Mouse (Mus musculus) layer of hippocampus, postnatal 25 days (tissue): Measurements from ENCODE around the gene Eid2. TPM values are rescaled to one million over a fixed set of nuclear protein-coding genes. Genes with fewer than 3 reads are reported as not detected.

Source experiments
- DNase-seq, 2 experiments: peaks; one replicate each; pipeline ENCODE4 v3.0.0; 2022; ENCODE audit warnings: mixed read lengths in 2 of 2, low spot score in 1 of 2; ENCODE audit errors: extremely low spot score in 1 of 2
- total RNA-seq, 2 experiments: library from RNA; stranded (reverse); gene quantifications; 2 replicates each; pipeline ENCODE4 v1.2.3; 2021

Eid2 gene
- total RNA-seq, 2 experiments from 2014 or later, result 53.5 to 62.9 TPM

- peak in 1 of 2 experiments; percentile 40 for DNase-seq
Measured at GRCm38 (mm10) chr7:28290638-28291590, 23.2 kb downstream of the Eid2 start, which contains the start of gene Selenov. Gene Selenov, minus strand, starts transcription at chr7:28291186.

- peak; percentile 60 to 61 for DNase-seq
Measured at GRCm38 (mm10) chr7:28294481-28294880, 26.8 kb downstream of the Eid2 start.

- DNase-seq, result peak in 1 of 2 experiments; percentile 48
Measured at GRCm38 (mm10) chr7:28298837-28299625, 31.4 kb downstream of the Eid2 start.

DNA sequence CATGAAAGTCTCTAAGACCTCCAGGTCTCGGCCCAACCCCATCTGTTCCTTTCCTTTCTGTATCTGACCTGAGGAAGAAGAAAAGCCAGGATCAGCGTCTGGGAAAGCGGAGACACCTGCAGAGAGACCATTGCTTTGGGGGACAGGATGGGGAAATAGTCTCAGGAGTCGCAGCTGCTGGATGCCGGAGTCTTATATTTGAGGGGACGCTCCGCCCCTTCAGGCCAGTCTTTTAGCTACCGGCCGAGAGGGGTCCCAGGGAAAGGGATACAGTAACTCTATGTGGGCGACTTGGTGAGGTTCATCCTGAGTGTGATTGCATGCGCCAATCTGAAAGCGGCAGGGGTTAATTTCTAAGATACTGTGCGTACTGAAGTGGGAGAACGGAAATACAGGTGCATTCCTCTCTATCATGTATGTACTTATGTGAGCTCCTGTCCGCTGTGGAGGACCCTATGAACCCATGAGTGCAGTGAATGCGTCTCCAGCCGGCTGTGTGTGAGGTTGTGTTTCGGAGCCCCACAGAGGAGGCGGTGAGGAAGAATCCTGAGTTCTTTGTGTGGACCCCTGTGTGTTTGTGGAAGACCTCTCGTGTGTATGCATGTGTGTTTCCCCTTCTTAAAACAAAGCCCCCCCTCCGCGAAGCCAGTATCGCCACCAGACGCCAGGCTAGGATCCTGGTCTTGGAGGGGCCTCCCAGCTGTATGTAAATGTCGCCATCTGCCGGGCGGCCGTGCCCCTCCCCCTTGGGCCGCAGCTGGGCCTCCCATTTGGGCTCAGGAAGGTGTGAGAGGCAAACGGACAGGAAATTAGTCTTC is 34.1 kb downstream of the Eid2 start, which contains the start of gene Dll3:
TSS of gene Dll3 (minus strand) at position 623 of the 818 bp plus-strand sequence.
- DNase-seq, result peak; percentile 26 to 45

- no peak for DNase-seq
Measured at GRCm38 (mm10) chr7:28305641-28306040, 38.0 kb downstream of the Eid2 start.

- DNase-seq, result no peak
Measured at GRCm38 (mm10) chr7:28306216-28306615, 38.5 kb downstream of the Eid2 start.

GRCm38 (mm10) chr7:28309737-28310136 is 42.1 kb downstream of the Eid2 start:
- no peak for DNase-seq

DNA sequence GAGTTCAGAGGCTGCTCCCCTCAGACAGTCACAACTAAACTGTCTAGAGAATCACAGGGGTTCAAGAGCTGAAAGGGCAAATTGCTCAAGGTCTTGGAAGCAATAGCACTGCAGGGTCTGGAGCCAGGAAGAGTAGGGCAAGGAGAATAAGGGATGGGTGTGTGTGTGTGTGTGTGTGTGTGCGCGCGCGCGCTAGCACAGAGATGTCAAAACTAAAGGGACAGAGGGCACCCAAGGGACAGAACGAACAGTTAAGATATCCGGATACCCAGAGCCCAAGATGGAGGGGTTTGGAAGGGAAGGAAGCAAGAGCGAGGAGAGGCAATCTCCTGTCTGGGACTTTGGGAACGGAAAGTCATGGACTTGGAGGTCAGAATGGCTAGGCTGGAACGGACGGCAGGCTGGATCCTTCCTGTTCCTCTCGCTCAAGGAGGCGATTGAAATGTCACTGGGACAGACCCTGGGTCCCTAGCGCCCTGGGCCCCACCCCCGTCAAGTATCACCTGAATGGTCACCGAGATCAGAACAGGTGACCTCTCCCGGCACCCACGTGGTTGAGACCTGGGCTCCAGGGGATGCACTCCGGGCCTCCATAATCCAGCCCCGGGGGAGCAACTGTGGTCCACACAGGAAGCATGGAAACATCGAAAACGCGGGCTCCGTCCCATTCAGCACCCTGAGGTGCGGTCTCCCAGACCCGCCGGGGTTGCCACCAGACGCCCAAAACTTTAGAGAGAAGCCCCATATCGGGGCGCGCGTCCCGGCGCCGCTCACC is 43.7 kb downstream of the Eid2 start:
- no peak for DNase-seq

- peak; percentile 97 to 99 for DNase-seq
Measured at GRCm38 (mm10) chr7:28311926-28312543, 44.4 kb downstream of the Eid2 start, which contains the start of gene Timm50. Gene Timm50, minus strand, starts transcription at chr7:28312072.

- DNase-seq, result no peak
Measured at GRCm38 (mm10) chr7:28318036-28318435, 50.4 kb downstream of the Eid2 start.

GRCm38 (mm10) chr7:28318714-28319113 is 51.0 kb downstream of the Eid2 start:
- DNase-seq, result no peak

Other genes with a start within 250 kb of the Eid2 start
- gene Psmc4, start 217.8 kb upstream of the Eid2 start, total RNA-seq, result 100 to 1,000 TPM; 122 to 132 TPM
- gene Fcgbp, start 196.6 kb upstream of the Eid2 start, total RNA-seq, result 1 to 10 TPM in 1 of 2 experiments, under 1 TPM in 1; 0.94 to 1.2 TPM
- gene 9530053A07Rik, start 138.4 kb upstream of the Eid2 start, total RNA-seq, result under 1 TPM in 1 of 2 experiments, not detected in 1; 0.05 TPM
- 10 to 100 TPM; 43.5 to 53.4 TPM for gene Fbl, start 98.2 kb upstream of the Eid2 start, total RNA-seq
- gene Dyrk1b, start 88.4 kb upstream of the Eid2 start, total RNA-seq, result 10 to 100 TPM; 41.7 to 49.8 TPM
- gene Eid2b, start 9.9 kb downstream of the Eid2 start, total RNA-seq, result 10 to 100 TPM; 35.6 to 39.2 TPM
- gene Selenov, start 23.3 kb downstream of the Eid2 start, total RNA-seq, result under 1 TPM; 0.27 to 0.38 TPM
- 1 to 10 TPM; 2.5 to 3.0 TPM for gene Dll3, start 34.4 kb downstream of the Eid2 start, total RNA-seq
- 10 to 100 TPM; 37.7 to 47.0 TPM for gene Timm50, start 44.2 kb downstream of the Eid2 start, total RNA-seq
- 100 to 1,000 TPM; 108 to 124 TPM for gene Supt5, start 70.9 kb downstream of the Eid2 start, total RNA-seq
- 100 to 1,000 TPM; 431 to 496 TPM for gene Rps16, start 82.8 kb downstream of the Eid2 start, total RNA-seq
- gene Plekhg2, start 104.7 kb downstream of the Eid2 start, total RNA-seq, result 1 to 10 TPM; 6.2 to 8.9 TPM
- 1 to 10 TPM; 2.7 to 2.8 TPM for gene Zfp36, start 112.4 kb downstream of the Eid2 start, total RNA-seq
- gene Med29, start 124.8 kb downstream of the Eid2 start, total RNA-seq, result 10 to 100 TPM; 19.3 to 22.0 TPM
- 10 to 100 TPM; 63.0 to 69.3 TPM for gene Paf1, start 125.1 kb downstream of the Eid2 start, total RNA-seq
- 1 to 10 TPM; 1.3 to 2.3 TPM for gene Gmfg, start 169.6 kb downstream of the Eid2 start, total RNA-seq
- 10 to 100 TPM; 74.1 to 76.7 TPM for gene Lrfn1, start 184.1 kb downstream of the Eid2 start, total RNA-seq
- gene Ifnl2, start 242.6 kb downstream of the Eid2 start, total RNA-seq, result not detected